Mouse (Mus musculus) spleen, postnatal 4 days (tissue): ENCODE results near the gene Olfr790.

Source experiments
- DNase-seq, 2 experiments: peaks; one replicate each; pipeline ENCODE4 v3.0.0; 2022; ENCODE audit warnings: low spot score in 2 of 2

Olfr790 gene

GRCm38 (mm10) chr10:129498192-129498591 is at the start of gene Olfr790:
Gene Olfr790, plus strand, starts transcription at chr10:129498492.
- DNase-seq: no peak

- no peak for DNase-seq
Measured at GRCm38 (mm10) chr10:129461562-129461961, 36.7 kb upstream of the Olfr790 start, which contains the start of gene Olfr787. Gene Olfr787, plus strand, starts transcription at chr10:129461862.

- no peak for DNase-seq
Measured at GRCm38 (mm10) chr10:129470698-129471097, 27.6 kb upstream of the Olfr790 start, which contains the start of gene Olfr788. Gene Olfr788, plus strand, starts transcription at chr10:129470998.

- no peak for DNase-seq
Measured at GRCm38 (mm10) chr10:129473256-129473655, 25.0 kb upstream of the Olfr790 start.

GRCm38 (mm10) chr10:129473723-129474122 is 24.6 kb upstream of the Olfr790 start:
- DNase-seq: no peak

GRCm38 (mm10) chr10:129484452-129484851 is 13.8 kb upstream of the Olfr790 start, which contains the start of gene Olfr789:
Gene Olfr789, plus strand, starts transcription at chr10:129484752.
- no peak for DNase-seq

GRCm38 (mm10) chr10:129490101-129490500 is 8.2 kb upstream of the Olfr790 start:
- no peak for DNase-seq

GRCm38 (mm10) chr10:129521492-129521891 is 23.2 kb downstream of the Olfr790 start, which contains the start of gene Olfr791:
Gene Olfr791, plus strand, starts transcription at chr10:129521792.
- no peak for DNase-seq

GRCm38 (mm10) chr10:129538862-129539261 is 40.6 kb downstream of the Olfr790 start, which contains the start of gene Olfr792:
Gene Olfr792, plus strand, starts transcription at chr10:129539162.
- no peak for DNase-seq

GRCm38 (mm10) chr10:129549354-129549753 is 51.1 kb downstream of the Olfr790 start:
- DNase-seq: no peak
